Mouse (Mus musculus): Measurements from ENCODE around the gene Smg7. TPM values are rescaled to one million over a fixed set of nuclear protein-coding genes. Genes with fewer than 3 reads are reported as not detected.
A peak's percentile ranks its signal among the peaks of the same experiment; 100 is the strongest.

The Smg7 gene
- polyA plus RNA-seq, 1 experiment from 2014 or later = 28.3 TPM

- no peaks in the 10 kb centered on the region for H3K27me3 ChIP-seq
- no peak overlapping the region for H3K9ac ChIP-seq (replicated peaks)
- 16% methylated on average over 12 of the region's 12 CpGs for WGBS
- H3K27ac ChIP-seq = no peak overlapping the region
- peak; percentile 46 for ATAC-seq (ENCODE audit: insufficient number of reproducible peaks, insufficient read depth, low FRiP score, low TSS enrichment, low read depth)
- H3K4me3 ChIP-seq (replicated peaks) = no peak overlapping the region
- no peaks in the 10 kb centered on the region for H3K9me3 ChIP-seq
- H3K4me1 ChIP-seq (replicated peaks) = peaks cover 29% of the 10 kb centered on the region
- H3K36me3 ChIP-seq = no peaks in the 10 kb centered on the region
- H3K4me2 ChIP-seq = peak overlapping the region; percentile 32
Observed at GRCm38 (mm10) chr1:152790254-152790653, 112.2 kb downstream of the Smg7 start.

GRCm38 (mm10) chr1:152788121-152788660, 114.3 kb downstream of the Smg7 start:
- peaks cover 21% of the 10 kb centered on the region for H3K4me1 ChIP-seq (replicated peaks)
- H3K4me2 ChIP-seq = no peak overlapping the region
- no peak overlapping the region for H3K9ac ChIP-seq (replicated peaks)
- no peak overlapping the region for H3K27ac ChIP-seq
- no peaks in the 10 kb centered on the region for H3K27me3 ChIP-seq
- H3K4me3 ChIP-seq (replicated peaks) = no peak overlapping the region
- H3K36me3 ChIP-seq = no peaks in the 10 kb centered on the region
- no peaks in the 10 kb centered on the region for H3K9me3 ChIP-seq
- ATAC-seq (ENCODE audit: insufficient number of reproducible peaks, insufficient read depth, low FRiP score, low TSS enrichment, low read depth) = no peak
- 36% methylated on average over 4 of the region's 4 CpGs for WGBS

Other genes starting within 250 kb of the Smg7 start
- not detected in 2 replicates for gene Apobec4, start 152.1 kb downstream of the Smg7 start, polyA plus RNA-seq (2016; fragmentation: Nextera tagmentation; extraction: Ambion mirVana)
- gene Rgl1, start 136.3 kb downstream of the Smg7 start, polyA plus RNA-seq (2016; fragmentation: Nextera tagmentation; extraction: Ambion mirVana) = 24.5 and 25.7 TPM in 2 replicates
- gene Arpc5, start 136.1 kb downstream of the Smg7 start, polyA plus RNA-seq (2016; fragmentation: Nextera tagmentation; extraction: Ambion mirVana) = 174 and 183 TPM in 2 replicates
- gene Ncf2, start 102.5 kb downstream of the Smg7 start, polyA plus RNA-seq (2016; fragmentation: Nextera tagmentation; extraction: Ambion mirVana) = 1.9 and 2.9 TPM in 2 replicates
- 0.46 and 0.69 TPM in 2 replicates for gene Nmnat2, start 52.3 kb upstream of the Smg7 start, polyA plus RNA-seq (2016; fragmentation: Nextera tagmentation; extraction: Ambion mirVana)

Data from limb, embryonic 12.5 days (tissue).